Mouse (Mus musculus): ENCODE results near the gene Fsd1.

GRCm38 (mm10) chr17:55957726-55958583, 28.4 kb upstream of the Fsd1 start:
- TF ChIP-seq CTCF (IDR thresholded peaks at IDR 0.05; ENCODE audit: low read depth) = no peak
- TF ChIP-seq EP300 (IDR thresholded peaks at IDR 0.05; ENCODE audit: low read depth) = no peak

Data from liver, postnatal 0 days (tissue).